Mouse (Mus musculus) embryo, embryonic 10 days (tissue): ENCODE results near the gene Celf2.

Experiments used
- DNase-seq: peaks from one replicate; pipeline ENCODE4 v3.0.0-alpha.2; 2015; ENCODE audit warnings: low spot score

The Celf2 gene

GRCm38 (mm10) chr2:6732026-6732425 is 777.3 kb downstream of the Celf2 start:
- DNase-seq: no peak

- no peak for DNase-seq
These were observed 778.5 kb downstream of the Celf2 start for GRCm38 (mm10) chr2:6730860-6731259.

- no peak for DNase-seq
These were observed 779.4 kb downstream of the Celf2 start for GRCm38 (mm10) chr2:6729984-6730383.

- DNase-seq: no peak
These were observed 780.5 kb downstream of the Celf2 start for GRCm38 (mm10) chr2:6728840-6729252.

GRCm38 (mm10) chr2:6727366-6727765 is 782.0 kb downstream of the Celf2 start:
- no peak for DNase-seq

GRCm38 (mm10) chr2:6726071-6726470 is 783.3 kb downstream of the Celf2 start:
- no peak for DNase-seq

- no peak for DNase-seq
These were observed 785.8 kb downstream of the Celf2 start for GRCm38 (mm10) chr2:6723602-6724001.

GRCm38 (mm10) chr2:6721460-6722401 is 787.6 kb downstream of the Celf2 start:
- DNase-seq: peak; percentile 55

GRCm38 (mm10) chr2:6720753-6721459 is 788.5 kb downstream of the Celf2 start:
- peak; percentile 41 for DNase-seq

- DNase-seq: no peak
These were observed 790.5 kb downstream of the Celf2 start for GRCm38 (mm10) chr2:6718864-6719263.

- DNase-seq: no peak
These were observed 791.4 kb downstream of the Celf2 start for GRCm38 (mm10) chr2:6717953-6718352.

GRCm38 (mm10) chr2:6715562-6715961 is 793.8 kb downstream of the Celf2 start:
- no peak for DNase-seq

- no peak for DNase-seq
These were observed 795.8 kb downstream of the Celf2 start for GRCm38 (mm10) chr2:6713529-6713928.

GRCm38 (mm10) chr2:6710687-6711430 is 798.5 kb downstream of the Celf2 start:
- no peak for DNase-seq

- peak; percentile 35 for DNase-seq
These were observed 801.3 kb downstream of the Celf2 start for GRCm38 (mm10) chr2:6707959-6708519.

- no peak for DNase-seq
These were observed 802.1 kb downstream of the Celf2 start for GRCm38 (mm10) chr2:6707276-6707675.

GRCm38 (mm10) chr2:6705929-6706739 is 803.2 kb downstream of the Celf2 start:
- DNase-seq: no peak

GRCm38 (mm10) chr2:6705475-6705874 is 803.9 kb downstream of the Celf2 start:
- DNase-seq: no peak

- DNase-seq: no peak
These were observed 804.6 kb downstream of the Celf2 start for GRCm38 (mm10) chr2:6704804-6705203.

GRCm38 (mm10) chr2:6704342-6704741 is 805.0 kb downstream of the Celf2 start:
- no peak for DNase-seq

- no peak for DNase-seq
These were observed 813.0 kb downstream of the Celf2 start for GRCm38 (mm10) chr2:6696326-6696725.
